Mouse (Mus musculus) kidney, embryonic 16.5 days (tissue): Measurements from ENCODE around the gene Tpgs1. TPM values are rescaled to one million over a fixed set of nuclear protein-coding genes. Genes with fewer than 3 reads are reported as not detected.

Source experiments
- ATAC-seq: fragments of 200-750 bp; cut with Nextera tagmentation; 2 replicates; pipeline ENCODE4 v1.8.0; 2017; ENCODE audit warnings: moderate TSS enrichment; ENCODE audit not compliant: low FRiP score, low TSS enrichment
- H3K27ac ChIP-seq: fragments of 300-500 bp; sonication (generic); 2 replicates; pipeline ENCODE4 v1.5.1; 2014; ENCODE audit warnings: low read length
- H3K27me3 ChIP-seq: fragments of 300-500 bp; sonication (generic); 2 replicates; pipeline ENCODE4 v1.6.1; 2014; ENCODE audit warnings: low read length, control low read depth, mixed read lengths; ENCODE audit not compliant: insufficient read depth
- H3K36me3 ChIP-seq: fragments of 300-500 bp; sonication (generic); 2 replicates; pipeline ENCODE4 v1.6.1; 2014; ENCODE audit warnings: low read length, control low read depth, mixed read lengths; ENCODE audit not compliant: insufficient read depth
- H3K4me1 ChIP-seq: fragments of 300-500 bp; sonication (generic); 2 replicates; pipeline ENCODE4 v1.6.1; 2014; ENCODE audit warnings: low read length, control low read depth, mixed read lengths; ENCODE audit not compliant: insufficient read depth
- H3K4me2 ChIP-seq: fragments of 300-500 bp; sonication (generic); replicated peaks from 2 replicates; pipeline ENCODE4 v1.6.1; 2014; ENCODE audit warnings: low read depth, low read length
- H3K4me3 ChIP-seq: fragments of 300-500 bp; sonication (generic); 2 replicates; pipeline ENCODE4 v1.5.1; 2014; ENCODE audit warnings: mild to moderate bottlenecking, low read length
- H3K9ac ChIP-seq: fragments of 300-500 bp; sonication (generic); replicated peaks from 2 replicates; pipeline ENCODE4 v1.6.1; 2014; ENCODE audit warnings: low read length
- H3K9me3 ChIP-seq: fragments of 300-500 bp; sonication (generic); 2 replicates; pipeline ENCODE4 v1.6.1; 2016; ENCODE audit warnings: low read length, control low read depth
- WGBS: fragments of 180-500 bp; shearing (Covaris S2); extraction: QIAGEN DNeasy Blood & Tissue Kit; methylation state at CpG from one replicate; pipeline ENCODE4 v1.1.7; 2014; 5-methylcytosine and 5-hydroxymethylcytosine counted together
- polyA plus RNA-seq: library from polyadenylated mRNA; unstranded; fragments of >200 nt; fragmentation: Nextera tagmentation; extraction: Ambion mirVana; gene quantifications from 2 replicates; pipeline ENCODE4 v1.2.1, GENCODE M21; 2015

Gene Tpgs1
- polyA plus RNA-seq, 1 experiment from 2014 or later = 87.0 TPM

DNA sequence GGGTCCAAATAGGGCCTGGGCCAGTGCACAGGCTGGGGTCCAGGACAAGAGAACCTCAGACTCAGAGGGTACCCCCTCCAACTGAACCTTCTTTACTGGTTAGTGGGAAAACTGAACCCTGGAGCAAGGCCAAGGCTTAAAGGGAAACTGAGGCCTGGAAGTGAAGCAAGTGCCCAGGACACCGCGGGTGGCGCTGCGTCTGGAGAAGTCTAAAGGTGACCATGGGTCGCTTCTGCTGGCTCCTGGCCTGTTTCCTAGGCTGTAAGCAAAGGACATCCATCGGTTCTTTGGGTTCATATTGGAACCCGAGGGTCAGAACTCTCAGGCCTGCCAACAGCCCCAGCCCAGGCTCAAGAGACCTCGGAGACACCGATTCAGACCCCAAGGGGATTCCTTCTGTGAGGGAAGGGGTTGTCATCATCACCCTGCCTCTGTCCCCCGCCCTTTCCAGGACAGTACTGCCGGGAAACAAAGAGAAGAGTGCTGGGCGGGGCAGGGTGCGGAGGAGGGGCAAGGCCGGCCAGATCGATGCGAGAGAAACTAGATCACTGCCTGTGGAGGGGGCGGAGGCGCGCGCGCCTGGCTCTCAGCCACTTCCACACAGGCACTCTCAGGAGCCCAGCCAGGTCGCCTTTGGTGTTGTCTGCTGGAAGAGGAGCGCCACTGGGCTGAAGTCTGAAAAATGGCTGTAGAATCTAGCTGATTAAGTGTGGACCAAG, 30.5 kb upstream of the Tpgs1 start:
- no peaks in the 10 kb centered on the region for H3K36me3 ChIP-seq
- H3K27ac ChIP-seq = no peak overlapping the region
- H3K9me3 ChIP-seq = no peaks in the 10 kb centered on the region
- peak overlapping the region; percentile 84 for H3K4me2 ChIP-seq
- WGBS = 7% methylated on average over 23 of the region's 23 CpGs
- H3K27me3 ChIP-seq = peaks cover 4% of the 10 kb centered on the region
- peaks cover 15% of the 10 kb centered on the region for H3K4me1 ChIP-seq
- peak overlapping the region; percentile 58 for H3K4me3 ChIP-seq
- peak; percentile 63; the same call in 1 of the 2 replicates for ATAC-seq
- H3K9ac ChIP-seq = peak overlapping the region; percentile 81

DNA sequence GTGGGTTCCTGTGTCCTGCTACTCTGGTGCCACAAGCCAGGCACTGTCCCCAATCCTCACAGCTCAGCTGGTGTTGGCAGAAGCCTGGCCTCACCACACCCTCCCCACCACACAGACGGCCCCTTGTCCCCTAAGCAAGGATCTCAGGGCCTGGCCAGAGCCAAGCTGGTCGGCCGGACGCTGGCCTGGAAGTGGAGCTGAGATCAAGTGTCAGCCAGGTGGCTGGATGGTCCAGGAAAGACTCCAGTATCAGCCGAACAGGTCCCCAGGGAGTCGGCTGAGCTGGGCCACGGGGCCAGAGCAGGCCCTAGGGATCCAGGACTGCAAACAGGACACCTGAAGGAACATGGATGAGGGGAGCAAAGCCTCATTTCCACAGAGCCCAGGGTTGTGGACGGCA, 23.5 kb upstream of the Tpgs1 start, which contains the start of gene Odf3l2:
Gene Odf3l2 (minus strand): TSS at position 28 of the 400 bp plus-strand sequence.
- ATAC-seq = no peak
- 55% methylated on average over 8 of the region's 8 CpGs for WGBS
- no peak within 1 kb of the TSS for H3K27ac ChIP-seq
- no peaks in the 10 kb centered on the region for H3K9me3 ChIP-seq
- H3K9ac ChIP-seq = no peak within 1 kb of the TSS
- H3K4me2 ChIP-seq = no peak within 1 kb of the TSS
- H3K36me3 ChIP-seq = no peaks in the 10 kb centered on the region
- H3K4me3 ChIP-seq = no peak within 1 kb of the TSS
- no peaks in the 10 kb centered on the region for H3K4me1 ChIP-seq
- H3K27me3 ChIP-seq = no peaks in the 10 kb centered on the region

DNA sequence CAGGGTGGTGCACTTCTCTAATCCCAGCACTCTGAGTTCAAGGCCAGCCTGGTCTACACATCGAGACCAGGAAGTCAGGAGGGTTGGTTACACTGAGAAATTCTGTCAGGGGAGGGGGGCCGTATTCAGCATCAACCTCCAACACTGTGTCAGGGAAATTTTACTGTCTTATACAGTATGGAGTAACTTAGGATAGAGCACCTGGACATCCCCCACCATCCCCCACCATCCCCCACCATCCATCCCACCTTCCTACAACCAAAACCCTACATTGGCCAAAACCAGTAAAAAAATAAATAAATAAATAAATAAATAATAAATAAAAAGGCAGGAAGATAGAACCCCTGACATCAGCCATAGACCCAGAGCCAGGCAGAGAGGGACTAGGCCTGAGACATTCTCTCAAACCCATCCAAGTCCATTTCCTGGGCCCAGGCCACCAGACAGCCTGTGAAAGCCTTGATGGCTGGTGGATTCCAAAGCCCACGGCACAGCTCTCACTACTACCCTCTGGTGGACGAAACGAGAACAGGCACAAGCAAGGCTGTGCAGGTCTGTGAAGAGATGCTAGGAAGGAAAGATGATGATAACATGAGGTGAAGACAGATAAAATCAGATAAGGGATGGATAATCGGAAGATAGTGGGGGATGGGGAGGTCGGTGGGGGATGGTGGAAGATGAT, 20.0 kb upstream of the Tpgs1 start:
- H3K9ac ChIP-seq = no peak overlapping the region
- H3K36me3 ChIP-seq = no peaks in the 10 kb centered on the region
- H3K27ac ChIP-seq = no peak overlapping the region
- no peaks in the 10 kb centered on the region for H3K27me3 ChIP-seq
- no peaks in the 10 kb centered on the region for H3K9me3 ChIP-seq
- no peaks in the 10 kb centered on the region for H3K4me1 ChIP-seq
- H3K4me2 ChIP-seq = no peak overlapping the region
- ATAC-seq = peak; percentile 43
- H3K4me3 ChIP-seq = no peak overlapping the region
- WGBS = 30% methylated on average over 7 of the region's 7 CpGs

DNA sequence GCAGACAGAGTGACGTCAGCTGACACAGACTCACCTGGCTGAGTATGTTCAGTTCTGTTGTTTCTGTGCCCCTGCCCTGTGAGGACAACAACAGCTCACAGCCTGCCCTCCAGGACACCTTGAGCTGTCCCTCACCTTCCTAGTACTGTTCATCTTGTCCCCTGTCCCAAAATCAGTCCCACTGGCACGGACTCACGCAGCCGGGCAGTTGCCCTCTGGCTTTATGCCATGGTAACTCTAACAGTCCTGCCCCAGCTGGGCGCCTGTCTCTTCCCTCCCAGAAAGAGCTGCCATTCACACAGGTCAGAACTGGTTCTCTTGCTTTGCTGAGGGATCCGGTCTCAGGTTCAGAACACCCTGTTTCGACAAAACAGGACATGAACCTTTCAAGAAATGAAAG, 16.4 kb upstream of the Tpgs1 start:
- no peaks in the 10 kb centered on the region for H3K36me3 ChIP-seq
- 0 out of 2 replicates have a peak, but pooled peaks cover 4% of the 10 kb centered on the region for H3K27me3 ChIP-seq
- H3K9me3 ChIP-seq = no peaks in the 10 kb centered on the region
- H3K27ac ChIP-seq = no peak overlapping the region
- H3K4me2 ChIP-seq = no peak overlapping the region
- no peak overlapping the region for H3K9ac ChIP-seq
- H3K4me3 ChIP-seq = no peak overlapping the region
- H3K4me1 ChIP-seq = no peaks in the 10 kb centered on the region
- ATAC-seq = no peak
- 78% methylated on average over 7 of the region's 7 CpGs for WGBS

DNA sequence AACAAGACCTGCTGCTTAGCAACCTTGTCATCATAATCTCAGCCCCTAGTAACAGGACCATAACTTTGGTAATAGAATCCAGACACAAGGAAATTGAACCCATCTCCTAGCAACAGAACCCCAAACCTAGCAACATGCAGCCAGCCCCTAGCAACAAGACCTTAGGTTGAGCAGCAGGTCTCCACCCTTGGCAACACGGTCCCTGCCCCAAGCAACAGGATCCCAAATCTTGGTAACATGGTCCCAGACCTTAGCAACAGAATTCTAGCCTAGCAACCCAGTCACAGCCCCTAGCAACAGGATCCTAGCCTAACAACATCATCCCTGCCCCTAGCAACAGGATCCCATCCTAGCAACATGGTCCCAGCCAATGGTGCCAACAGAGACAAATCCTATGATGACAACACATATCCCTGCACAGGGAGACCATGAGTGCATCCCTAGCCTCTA, 14.2 kb upstream of the Tpgs1 start:
- H3K27ac ChIP-seq = no peak overlapping the region
- H3K9ac ChIP-seq = no peak overlapping the region
- no peak for ATAC-seq
- no peaks in the 10 kb centered on the region for H3K9me3 ChIP-seq
- no peaks in the 10 kb centered on the region for H3K4me1 ChIP-seq
- H3K27me3 ChIP-seq = 0 out of 2 replicates have a peak, but pooled peaks cover 4% of the 10 kb centered on the region
- no peaks in the 10 kb centered on the region for H3K36me3 ChIP-seq
- H3K4me2 ChIP-seq = no peak overlapping the region
- WGBS = 42% methylated on average over 1 of the region's 1 CpGs
- no peak overlapping the region for H3K4me3 ChIP-seq

DNA sequence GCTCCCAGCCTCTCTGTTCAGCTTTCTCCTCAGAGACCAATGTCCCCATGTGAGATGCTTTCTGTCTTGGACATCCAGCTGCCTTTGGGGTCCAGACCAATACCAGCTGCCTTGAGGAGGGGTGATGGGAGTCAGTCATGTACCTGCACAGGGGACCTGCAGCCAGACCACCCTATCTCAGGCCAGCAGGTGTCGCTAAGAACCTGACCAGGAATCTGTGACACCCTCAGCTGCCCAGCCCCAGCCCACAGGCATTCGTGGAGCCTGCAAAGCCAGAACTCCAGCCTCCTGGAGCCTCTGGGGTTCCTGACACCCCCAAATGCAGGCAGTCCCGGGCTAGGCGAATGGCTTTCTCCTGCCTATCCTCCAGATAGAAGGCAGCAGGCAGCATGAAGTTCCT, 10.3 kb upstream of the Tpgs1 start:
- Histone ChIP-seq H3K4me2 (no peak overlapping the region), H3K27ac (no peak overlapping the region), H3K9me3 (no peaks in the 10 kb centered on the region), H3K36me3 (no peaks in the 10 kb centered on the region), H3K9ac (no peak overlapping the region), H3K27me3 (0 out of 2 replicates have a peak, but pooled peaks cover 4% of the 10 kb centered on the region), H3K4me1 (0 out of 2 replicates have a peak, but pooled peaks cover 1% of the 10 kb centered on the region), H3K4me3 (no peak overlapping the region)
- peak; percentile 17; the same call in 1 of the 2 replicates for ATAC-seq
- 9% methylated on average over 4 of the region's 4 CpGs for WGBS

DNA sequence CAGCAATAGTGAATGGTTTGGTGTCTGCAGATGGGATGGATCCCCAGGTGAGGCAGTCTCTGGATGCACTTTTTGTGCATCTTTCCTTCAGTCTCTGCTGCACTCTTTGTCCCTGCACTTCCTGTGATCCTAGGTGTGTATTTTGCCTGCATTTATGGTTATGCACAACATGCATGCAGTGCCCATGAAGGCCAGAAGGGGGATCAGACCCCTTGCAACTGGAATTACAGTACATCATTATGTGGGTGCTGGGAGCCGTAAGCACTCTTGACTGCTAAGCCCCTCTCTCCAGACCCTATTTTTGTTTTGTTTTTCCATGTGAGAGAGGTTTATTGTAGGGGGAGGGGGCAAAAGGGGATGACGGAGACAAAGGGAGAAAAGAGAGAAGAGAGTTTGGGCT, 8.9 kb upstream of the Tpgs1 start:
- 0 out of 2 replicates have a peak, but pooled peaks cover 2% of the 10 kb centered on the region for H3K27me3 ChIP-seq
- H3K27ac ChIP-seq = no peak overlapping the region
- no peaks in the 10 kb centered on the region for H3K36me3 ChIP-seq
- no peak overlapping the region for H3K9ac ChIP-seq
- no peak for ATAC-seq
- 70% methylated on average over 2 of the region's 2 CpGs for WGBS
- no peaks in the 10 kb centered on the region for H3K9me3 ChIP-seq
- H3K4me1 ChIP-seq = 0 out of 2 replicates have a peak, but pooled peaks cover 7% of the 10 kb centered on the region
- H3K4me2 ChIP-seq = no peak overlapping the region
- H3K4me3 ChIP-seq = no peak overlapping the region

DNA sequence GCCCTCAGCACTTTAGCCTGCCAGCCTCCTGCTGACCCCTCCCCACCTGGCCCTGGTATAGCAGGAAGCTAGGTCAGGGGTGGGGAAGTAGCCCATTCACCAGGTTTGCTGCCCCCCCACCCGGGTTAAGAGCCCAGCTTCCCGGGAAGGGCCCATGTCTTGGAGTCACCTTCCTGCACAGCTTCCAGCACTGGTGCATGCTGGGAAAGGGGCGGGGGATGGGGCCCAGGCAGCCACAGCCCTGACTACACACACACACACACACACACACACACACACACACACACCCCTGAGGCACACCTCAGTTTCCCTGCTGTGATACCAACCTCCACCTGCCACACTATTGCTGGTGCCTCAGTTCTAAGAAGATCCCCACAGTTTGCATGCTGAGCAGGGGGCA, 7.3 kb upstream of the Tpgs1 start:
- H3K4me2 ChIP-seq = no peak overlapping the region
- no peak overlapping the region for H3K4me3 ChIP-seq
- no peaks in the 10 kb centered on the region for H3K27me3 ChIP-seq
- 48% methylated on average over 3 of the region's 3 CpGs for WGBS
- no peak overlapping the region for H3K27ac ChIP-seq
- 0 out of 2 replicates have a peak, but pooled peaks cover 7% of the 10 kb centered on the region for H3K4me1 ChIP-seq
- H3K9ac ChIP-seq = no peak overlapping the region
- no peak for ATAC-seq
- no peaks in the 10 kb centered on the region for H3K36me3 ChIP-seq
- H3K9me3 ChIP-seq = no peaks in the 10 kb centered on the region

DNA sequence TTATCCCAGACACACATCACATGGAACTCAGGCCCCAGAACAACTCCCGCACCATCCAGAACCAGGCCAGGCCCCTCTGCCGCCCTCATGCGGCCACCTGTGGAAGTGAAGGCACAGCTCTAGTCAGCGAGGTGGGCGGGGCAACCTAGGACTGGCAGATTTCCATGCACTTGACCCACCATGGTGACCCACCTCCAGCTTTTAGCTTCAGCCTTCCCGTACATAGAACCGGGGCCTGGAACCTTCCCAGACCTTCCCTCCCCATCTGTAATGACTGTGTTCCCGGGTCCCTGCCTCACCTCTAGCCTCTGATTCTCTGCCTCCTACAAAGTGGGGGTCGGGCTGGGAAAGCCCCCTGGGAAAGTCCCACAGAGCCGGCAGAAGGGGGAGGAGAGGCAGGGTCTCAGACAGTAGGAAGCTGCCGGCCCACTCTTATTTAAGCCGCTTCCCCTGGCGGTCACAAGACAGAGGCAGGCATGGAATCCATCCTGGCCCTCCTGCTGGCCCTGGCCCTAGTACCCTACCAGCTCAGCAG, 5.0 kb upstream of the Tpgs1 start, which contains the start of gene Madcam1:
Gene Madcam1 (plus strand): TSS at position 429 of the 535 bp plus-strand sequence.
- Histone ChIP-seq H3K36me3 (no peaks in the 10 kb centered on the region), H3K27ac (no peak within 1 kb of the TSS), H3K4me1 (0 out of 2 replicates have a peak, but pooled peaks cover 7% of the 10 kb centered on the region), H3K4me2 (no peak within 1 kb of the TSS), H3K9me3 (no peaks in the 10 kb centered on the region), H3K4me3 (no peak within 1 kb of the TSS), H3K9ac (no peak within 1 kb of the TSS; the same call in 1 of the 2 replicates), H3K27me3 (no peaks in the 10 kb centered on the region)
- peak; percentile 36; the same call in 1 of the 2 replicates for ATAC-seq
- WGBS = 8% methylated on average over 13 of the region's 13 CpGs
